Mouse (Mus musculus) naive thymus-derived CD4-positive, alpha-beta T cell, adult 2 months (primary cell): ENCODE data around the gene Kazald1.

Source experiments
- DNase-seq: peaks from one replicate; pipeline ENCODE4 v3.0.0-alpha.2; 2011; ENCODE audit warnings: low read depth

Kazald1 gene

DNA sequence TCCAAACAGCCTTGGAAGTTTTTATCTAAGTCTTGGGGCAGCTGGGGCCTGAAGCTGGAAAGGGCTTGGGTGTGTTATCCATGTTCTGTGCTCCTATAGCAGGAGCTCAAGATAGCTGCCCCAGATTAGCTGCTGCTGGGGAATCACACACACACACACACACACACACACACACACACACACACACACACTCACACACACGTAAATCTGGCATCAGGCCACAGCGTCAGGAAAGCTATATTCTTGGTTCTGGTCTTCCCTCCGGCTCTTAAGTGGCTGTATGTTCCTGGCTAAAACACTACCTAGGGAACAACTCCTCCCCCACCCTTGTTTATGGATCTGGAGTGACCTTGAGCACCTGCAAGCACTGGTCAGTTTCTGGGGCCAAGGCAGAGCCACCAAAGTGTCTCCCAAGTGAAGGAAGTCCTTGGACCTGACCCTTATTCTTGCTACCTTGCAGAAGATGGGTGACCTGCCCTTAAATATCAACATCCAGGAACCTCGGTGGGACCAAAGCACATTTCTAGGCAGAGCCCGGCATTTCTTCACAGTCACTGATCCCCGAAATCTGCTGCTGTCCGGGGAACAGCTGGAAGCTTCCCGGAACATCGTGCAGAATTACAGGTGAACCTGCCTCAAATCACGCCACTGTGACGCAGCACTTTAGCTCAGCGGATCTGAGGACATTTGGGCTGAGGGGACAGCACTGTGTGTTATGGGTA, 26.2 kb upstream of the Kazald1 start:
- DNase-seq, result no peak

DNA sequence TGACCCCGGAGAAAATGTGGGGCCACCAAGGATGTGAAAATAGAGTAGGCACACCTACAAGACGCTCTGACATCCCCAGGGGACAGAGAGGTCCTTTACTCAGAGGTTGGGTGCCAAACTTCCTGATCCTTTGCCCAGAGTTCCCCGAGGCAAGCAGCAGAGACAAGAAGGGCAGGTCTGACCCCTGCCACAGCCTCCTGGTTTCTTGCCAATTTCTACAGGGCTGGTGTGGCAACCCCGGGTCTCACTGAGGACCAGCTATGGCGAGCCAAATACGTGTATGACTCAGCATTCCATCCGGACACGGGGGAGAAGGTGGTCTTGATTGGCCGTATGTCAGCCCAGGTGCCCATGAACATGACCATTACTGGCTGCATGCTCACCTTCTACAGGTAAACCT, 25.5 kb upstream of the Kazald1 start:
- no peak for DNase-seq

GRCm38 (mm10) chr19:45053451-45053850, 21.6 kb upstream of the Kazald1 start:
- no peak for DNase-seq

GRCm38 (mm10) chr19:45054892-45055690, 19.9 kb upstream of the Kazald1 start:
- DNase-seq, result no peak

DNA sequence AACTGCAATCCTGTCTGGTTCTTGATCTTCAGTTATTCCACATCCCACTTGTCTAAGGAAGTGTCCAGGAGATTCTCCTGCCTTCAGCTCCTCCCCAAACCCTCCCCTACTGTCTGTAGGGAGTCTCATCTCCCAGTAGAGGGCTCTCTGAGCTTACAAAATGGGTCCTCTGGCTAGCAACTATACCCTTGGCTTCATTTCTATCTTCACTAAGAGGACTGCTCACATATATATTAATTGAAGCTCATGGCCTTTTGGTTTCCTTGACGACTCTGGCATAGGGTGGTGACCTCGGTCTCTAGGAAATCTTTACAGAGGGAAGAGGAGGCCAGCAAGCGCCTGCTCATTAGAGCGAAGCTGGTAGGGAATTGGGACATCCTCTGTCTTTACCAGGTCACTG, 18.7 kb upstream of the Kazald1 start:
- peak; percentile 68 for DNase-seq

GRCm38 (mm10) chr19:45056908-45057698, 17.9 kb upstream of the Kazald1 start:
- DNase-seq, result peak; percentile 55

- DNase-seq, result no peak
These were observed 17.3 kb upstream of the Kazald1 start for GRCm38 (mm10) chr19:45057724-45058112.

- peak; percentile 96 for DNase-seq
These were observed 16.8 kb upstream of the Kazald1 start for GRCm38 (mm10) chr19:45058113-45058839.

- no peak for DNase-seq
These were observed 16.2 kb upstream of the Kazald1 start for GRCm38 (mm10) chr19:45058841-45059240.

DNA sequence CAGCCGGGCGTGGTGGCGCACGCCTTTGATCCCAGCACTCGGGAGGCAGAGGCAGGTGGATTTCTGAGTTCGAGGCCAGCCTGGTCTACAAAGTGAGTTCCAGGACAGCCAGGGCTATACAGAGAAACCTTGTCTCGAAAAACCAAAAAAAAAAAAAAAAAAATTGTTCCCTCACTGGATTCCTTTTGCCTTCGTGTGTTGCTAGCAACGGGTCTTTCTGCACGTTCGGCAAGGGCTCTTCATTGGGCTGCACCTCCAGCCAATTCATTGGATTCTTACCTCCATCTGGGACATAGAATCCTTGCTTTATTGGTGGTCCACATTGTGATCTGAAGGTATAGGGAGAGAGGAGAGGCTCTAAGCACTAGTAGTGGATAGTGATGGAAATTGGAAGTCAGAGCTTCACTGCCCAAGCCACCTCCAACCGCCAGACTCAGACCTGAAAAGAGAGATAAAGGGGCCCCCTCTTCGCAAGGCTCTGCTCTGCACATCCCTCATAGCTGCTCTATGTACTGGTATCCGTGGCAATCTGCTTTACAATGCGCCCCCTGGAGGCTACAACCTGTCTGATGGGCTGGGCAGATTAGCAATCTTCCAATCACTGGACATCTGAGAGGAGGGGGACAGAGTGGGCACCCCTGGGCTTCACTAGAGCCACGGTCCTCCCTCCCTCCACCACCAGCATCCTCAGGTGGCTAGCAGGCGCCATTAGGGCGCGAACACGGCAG, 11.3 kb upstream of the Kazald1 start:
- DNase-seq, result peak; percentile 78

DNA sequence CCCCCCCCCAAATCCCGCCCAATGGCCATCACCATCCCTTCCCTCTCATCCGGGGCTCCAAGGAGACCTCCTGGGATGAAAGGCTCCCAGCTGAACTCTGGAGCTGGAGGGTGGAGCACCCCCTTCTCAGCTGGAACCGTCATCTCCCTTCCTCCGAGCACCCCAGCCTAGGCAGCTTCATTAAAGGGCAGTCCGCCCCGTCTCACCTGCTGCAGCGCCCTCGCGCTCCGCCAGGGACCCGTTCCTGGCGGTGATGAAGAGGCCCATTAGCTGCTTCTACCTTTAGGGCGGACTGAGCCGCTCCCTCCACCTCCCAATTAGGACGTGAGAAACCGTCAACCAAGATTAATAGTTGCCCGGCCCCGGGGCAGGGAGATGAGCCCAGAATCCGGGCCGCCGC, 9.8 kb upstream of the Kazald1 start:
- DNase-seq, result no peak

DNA sequence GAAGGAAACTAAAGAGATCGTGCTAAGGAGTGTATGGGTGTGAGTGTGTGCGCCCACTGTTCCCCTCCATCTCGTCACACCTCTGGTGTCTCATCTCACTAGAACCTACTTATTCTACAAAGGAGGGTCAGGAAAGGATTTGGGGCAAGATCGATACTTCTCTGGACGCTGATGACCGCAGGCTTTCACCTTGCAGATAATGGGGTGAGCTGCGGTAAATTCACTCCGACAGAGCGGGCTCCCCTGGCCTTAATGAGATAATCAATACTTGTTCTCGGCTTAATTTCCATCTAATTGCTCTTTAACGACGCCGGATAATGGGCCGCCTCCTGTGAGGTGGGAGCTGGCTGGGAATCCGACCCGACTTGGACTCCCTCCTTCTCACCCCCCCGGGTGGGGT, 7.9 kb upstream of the Kazald1 start:
- no peak for DNase-seq

DNA sequence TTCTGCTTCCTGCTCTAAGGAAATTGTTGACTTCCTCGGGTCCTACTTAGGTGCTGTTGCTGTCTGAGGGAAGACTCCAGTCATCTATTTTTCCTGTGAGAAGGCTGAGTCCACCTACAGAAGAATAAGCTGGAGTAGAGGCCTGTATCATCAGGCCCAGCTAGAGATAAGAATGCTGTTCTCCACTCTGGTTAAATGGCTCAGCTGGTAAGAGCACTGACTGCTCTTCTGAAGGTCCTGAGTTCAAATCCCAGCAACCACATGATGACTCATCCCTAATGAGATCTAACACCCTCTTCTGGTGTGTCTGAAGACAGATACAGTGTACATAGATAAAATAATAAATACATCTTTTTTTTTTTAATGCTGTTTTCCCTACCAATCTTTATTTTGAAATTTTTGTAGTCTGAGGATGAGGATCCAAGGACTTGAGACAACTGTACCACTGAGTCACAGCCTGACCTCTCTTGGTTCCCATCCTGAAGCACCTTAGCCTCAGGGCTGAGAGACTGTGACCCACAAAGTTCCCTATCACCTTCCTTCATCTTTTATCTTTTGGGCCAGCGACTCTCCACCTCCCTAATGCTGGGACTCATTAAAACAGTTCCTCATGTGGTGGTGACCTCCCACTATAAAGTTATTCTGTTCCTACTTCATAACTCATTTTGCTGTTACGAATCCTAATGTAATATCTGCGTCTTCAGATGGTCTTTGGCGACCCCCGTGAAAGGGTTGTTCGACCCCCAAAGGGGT, 7.1 kb upstream of the Kazald1 start:
- no peak for DNase-seq

DNA sequence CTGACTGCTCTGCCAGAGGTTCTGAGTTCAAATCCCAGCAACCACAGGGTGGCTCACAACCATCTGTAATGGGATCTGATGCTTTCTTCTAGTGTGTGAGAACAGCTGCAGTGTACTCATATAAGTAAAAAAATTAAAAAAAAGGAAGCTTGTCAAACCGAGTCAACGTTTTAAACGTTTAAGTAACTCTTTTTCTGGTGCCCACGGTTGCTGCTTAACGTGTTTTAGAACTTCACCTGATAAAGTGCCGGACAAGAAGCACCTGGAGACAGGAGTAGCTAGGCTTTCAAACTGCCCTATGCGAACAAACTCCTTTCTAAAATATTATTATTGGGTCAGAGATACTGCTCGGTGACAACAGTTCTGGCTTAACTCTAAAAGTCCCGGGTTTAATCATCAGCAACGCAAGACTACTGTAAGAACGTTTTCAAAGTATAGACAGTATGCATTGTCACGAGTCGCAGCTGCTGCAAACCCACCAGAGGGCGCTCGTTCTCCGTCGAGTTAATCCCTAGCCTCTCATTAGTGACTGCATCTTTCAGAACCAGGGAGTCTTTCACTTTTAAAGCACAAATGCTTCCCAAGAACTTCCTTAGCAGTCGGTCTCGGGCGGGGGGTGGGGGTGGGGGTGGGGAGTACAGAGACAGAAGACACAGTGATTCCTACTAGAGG, 1.0 kb upstream of the Kazald1 start:
- peak; percentile 93 for DNase-seq

DNA sequence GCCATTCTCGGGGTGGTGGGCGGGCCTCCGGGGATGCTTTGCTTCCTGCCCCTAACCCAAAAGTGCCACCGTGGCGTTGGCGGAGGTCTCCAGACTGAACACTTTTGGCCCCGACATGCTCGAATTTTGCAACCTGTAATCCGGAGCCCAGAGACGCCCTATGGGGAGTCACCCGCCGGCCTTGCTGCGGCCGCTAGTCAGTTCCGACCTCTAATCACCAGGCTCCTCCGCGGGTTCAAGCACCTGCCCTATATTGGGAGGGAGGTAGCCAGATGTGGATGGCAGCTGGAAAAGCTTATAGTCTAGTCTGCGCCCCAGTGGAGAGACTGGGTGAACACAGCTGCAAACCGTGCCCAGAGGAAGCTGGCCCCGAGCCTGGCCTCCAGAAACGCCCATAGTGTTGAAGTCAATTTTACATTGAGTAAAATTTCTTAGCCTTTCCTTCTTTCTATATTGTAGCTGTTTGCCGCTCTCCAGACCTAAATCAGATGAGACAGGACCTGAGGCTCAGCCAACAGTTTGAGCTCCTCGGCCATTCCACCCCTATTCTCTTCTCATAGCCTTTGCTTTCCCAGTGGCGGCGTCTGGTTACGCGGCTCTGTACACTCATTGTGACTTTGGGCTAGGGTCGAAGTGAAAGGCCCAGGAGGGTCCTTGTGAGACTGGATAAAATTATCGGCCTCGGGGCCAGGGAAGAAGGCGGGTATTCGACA, 438 bp downstream of the Kazald1 start:
- no peak for DNase-seq

- peak; percentile 53 for DNase-seq
These were observed 1.1 kb downstream of the Kazald1 start for GRCm38 (mm10) chr19:45076036-45076575.

- peak; percentile 68 for DNase-seq
These were observed 1.8 kb downstream of the Kazald1 start for GRCm38 (mm10) chr19:45076586-45077510.
